Mouse (Mus musculus) MEL (cell line): Measurements from ENCODE around the gene Gm3045. TPM values are rescaled to one million over a fixed set of nuclear protein-coding genes. Genes with fewer than 3 reads are reported as not detected.

Experiments
- DNase-seq: peaks from one replicate; pipeline ENCODE4 v3.0.0; 2011; ENCODE audit warnings: low read depth, low spot score
- H3K27ac ChIP-seq: 2 replicates; pipeline ENCODE4 v1.5.1; 2012; ENCODE audit warnings: low read depth, mild to moderate bottlenecking, control low read depth, low read length, moderate library complexity; ENCODE audit not compliant: control insufficient read depth
- H3K27me3 ChIP-seq, 2 experiments: fragments of 150-350 bp in 1 of 2; sonication (generic) in 1 of 2; 2 replicates each; pipeline ENCODE4 v1.6.1; 2012; ENCODE audit warnings: low read length in 2 of 2, mild to moderate bottlenecking in 2 of 2, improper control_type of control experiment in 1 of 2, moderate library complexity in 1 of 2; ENCODE audit not compliant: insufficient read depth in 2 of 2, control insufficient read depth in 1 of 2
- H3K36me3 ChIP-seq, 2 experiments: 2 replicates each; pipeline ENCODE4 v1.6.1; 2012 to 2014; ENCODE audit warnings: low read length in 2 of 2, improper control_type of control experiment in 1 of 2, inconsistent platforms in 1 of 2, mild to moderate bottlenecking in 1 of 2; ENCODE audit not compliant: insufficient read depth in 2 of 2, control insufficient read depth in 1 of 2
- H3K4me1 ChIP-seq, 2 experiments: fragments of 150-350 bp in 1 of 2; sonication (generic) in 1 of 2; 2 replicates each; pipeline ENCODE4 v1.6.1; 2012; ENCODE audit warnings: low read length in 2 of 2, improper control_type of control experiment in 1 of 2, mild to moderate bottlenecking in 1 of 2; ENCODE audit not compliant: insufficient read depth in 2 of 2, control insufficient read depth in 1 of 2
- H3K4me3 ChIP-seq, 2 experiments: fragments of 150-350 bp in 1 of 2; sonication (generic) in 1 of 2; 2 replicates each; pipeline ENCODE4 v1.5.1; 2012; ENCODE audit warnings: low read depth in 2 of 2, low read length in 2 of 2, mild to moderate bottlenecking in 2 of 2, moderate library complexity in 2 of 2, control low read depth in 1 of 2, improper control_type of control experiment in 1 of 2; ENCODE audit not compliant: control insufficient read depth in 1 of 2, insufficient read depth in 1 of 2
- H3K79me2 ChIP-seq: 2 replicates; pipeline ENCODE4 v1.6.1; 2012; ENCODE audit warnings: mild to moderate bottlenecking, low read length, moderate library complexity; ENCODE audit not compliant: control insufficient read depth, poor library complexity, insufficient read depth
- H3K9ac ChIP-seq: 2 replicates; pipeline ENCODE4 v1.6.1; 2012; ENCODE audit warnings: low read depth, mild to moderate bottlenecking, control low read depth, low read length, moderate library complexity; ENCODE audit not compliant: control insufficient read depth, poor library complexity, severe bottlenecking
- H3K9me3 ChIP-seq: fragments of 150-350 bp; sonication (generic); replicated peaks from 2 replicates; pipeline ENCODE4 v1.6.1; 2012; ENCODE audit warnings: mild to moderate bottlenecking, low read length, improper control_type of control experiment, moderate library complexity; ENCODE audit not compliant: insufficient read depth
- BHLHE40 ChIP-seq: IDR thresholded peaks from 2 replicates; pipeline ENCODE4 v1.6.1; 2012; ENCODE audit warnings: low read depth, mild to moderate bottlenecking, inconsistent platforms, low read length, improper control_type of control experiment, borderline replicate concordance
- CHD1 ChIP-seq: IDR thresholded peaks from 2 replicates; pipeline ENCODE4 v1.6.1; 2012; ENCODE audit warnings: low read depth, mild to moderate bottlenecking, inconsistent platforms, low read length, improper control_type of control experiment
- CHD2 ChIP-seq: IDR thresholded peaks from 2 replicates; pipeline ENCODE4 v1.6.1; 2011; ENCODE audit warnings: low read length, improper control_type of control experiment
- CTCF ChIP-seq, 3 experiments: IDR thresholded peaks in 2 of 3; conservative IDR thresholded peaks in 1 of 3; 2 replicates each; pipeline ENCODE4 v1.5.1; 2011 to 2012; ENCODE audit warnings: low read length in 3 of 3, low read depth in 2 of 3, mild to moderate bottlenecking in 2 of 3, improper control_type of control experiment in 1 of 3, inconsistent platforms in 1 of 3, mixed read lengths in 1 of 3, moderate library complexity in 1 of 3; ENCODE audit not compliant: control insufficient read depth in 1 of 3, insufficient read depth in 1 of 3, poor library complexity in 1 of 3, severe bottlenecking in 1 of 3
- E2F4 ChIP-seq: IDR thresholded peaks from 2 replicates; pipeline ENCODE4 v1.6.1; 2011; ENCODE audit warnings: low read depth, low read length, improper control_type of control experiment, borderline replicate concordance
- ETS1 ChIP-seq: IDR thresholded peaks from 2 replicates; pipeline ENCODE4 v1.6.1; 2012; ENCODE audit warnings: low read depth, mild to moderate bottlenecking, inconsistent platforms, low read length, improper control_type of control experiment, moderate library complexity
- GABPA ChIP-seq: IDR thresholded peaks from 2 replicates; pipeline ENCODE4 v1.6.1; 2012; ENCODE audit warnings: low read depth, mild to moderate bottlenecking, inconsistent platforms, low read length, improper control_type of control experiment, moderate library complexity
- MAZ ChIP-seq: IDR thresholded peaks from 2 replicates; pipeline ENCODE4 v1.6.1; 2012; ENCODE audit warnings: low read depth, mild to moderate bottlenecking, inconsistent platforms, low read length, improper control_type of control experiment
- MEF2A ChIP-seq: IDR thresholded peaks from 2 replicates; pipeline ENCODE4 v1.6.1; 2014; ENCODE audit warnings: low read depth, mild to moderate bottlenecking, inconsistent platforms, low read length, improper control_type of control experiment; ENCODE audit not compliant: poor library complexity, insufficient replicate concordance, severe bottlenecking; ENCODE audit errors: extremely low read depth
- MXI1 ChIP-seq: IDR thresholded peaks from 2 replicates; pipeline ENCODE4 v1.6.1; 2011; ENCODE audit warnings: mild to moderate bottlenecking, low read depth, low read length, improper control_type of control experiment
- MYC ChIP-seq: IDR thresholded peaks from 2 replicates; pipeline ENCODE4 v1.6.1; 2011; ENCODE audit warnings: low read depth, mild to moderate bottlenecking, low read length, improper control_type of control experiment, moderate library complexity
- POLR2A ChIP-seq, 2 experiments: IDR thresholded peaks; 2 replicates each; pipeline ENCODE4 v1.6.1; 2011 to 2012; ENCODE audit warnings: low read length in 2 of 2, mild to moderate bottlenecking in 2 of 2, control low read depth in 1 of 2, improper control_type of control experiment in 1 of 2, low read depth in 1 of 2, moderate library complexity in 1 of 2; ENCODE audit not compliant: control insufficient read depth in 1 of 2, insufficient read depth in 1 of 2, poor library complexity in 1 of 2
- POLR2AphosphoS2 ChIP-seq: IDR thresholded peaks from 2 replicates; pipeline ENCODE4 v1.6.1; 2011; ENCODE audit warnings: low read length, improper control_type of control experiment
- RAD21 ChIP-seq: IDR thresholded peaks from 2 replicates; pipeline ENCODE4 v1.6.1; 2011; ENCODE audit warnings: mild to moderate bottlenecking, low read depth, low read length, improper control_type of control experiment
- SIN3A ChIP-seq: IDR thresholded peaks from 2 replicates; pipeline ENCODE4 v1.6.1; 2012; ENCODE audit warnings: low read length, improper control_type of control experiment, inconsistent platforms
- TAL1 ChIP-seq: IDR thresholded peaks from 2 replicates; pipeline ENCODE4 v1.6.1; 2012; ENCODE audit warnings: mild to moderate bottlenecking, inconsistent platforms, low read length, moderate library complexity, mixed read lengths
- ZKSCAN1 ChIP-seq: IDR thresholded peaks from 2 replicates; pipeline ENCODE4 v1.6.1; 2012; ENCODE audit warnings: low read depth, mild to moderate bottlenecking, inconsistent platforms, low read length, improper control_type of control experiment, moderate library complexity
- ZNF384 ChIP-seq: IDR thresholded peaks from 2 replicates; pipeline ENCODE4 v1.6.1; 2012; ENCODE audit warnings: low read depth, mild to moderate bottlenecking, inconsistent platforms, low read length, improper control_type of control experiment
- polyA plus RNA-seq, 2 experiments: library from polyadenylated mRNA; stranded (reverse) in 1 of 2; unstranded in 1 of 2; fragments of >175 nt in 1 of 2; fragments of >200 nt in 1 of 2; gene quantifications; 2 replicates each; pipeline versions ENCODE4 v1.2.1 to v1.2.4; 2012; ENCODE audit warnings: low replicate concordance in 2 of 2, low read depth in 1 of 2; ENCODE audit not compliant: insufficient read length in 2 of 2, insufficient read depth in 1 of 2, missing spikeins in 1 of 2
- total RNA-seq: library from RNA; depleted of rRNA; stranded (reverse); fragments of 300-350 nt; gene quantifications from 2 replicates; pipeline ENCODE4 v1.2.3, GENCODE M21; 2012

Gm3045 gene
- total and polyA plus RNA-seq, 3 experiments = not detected

DNA sequence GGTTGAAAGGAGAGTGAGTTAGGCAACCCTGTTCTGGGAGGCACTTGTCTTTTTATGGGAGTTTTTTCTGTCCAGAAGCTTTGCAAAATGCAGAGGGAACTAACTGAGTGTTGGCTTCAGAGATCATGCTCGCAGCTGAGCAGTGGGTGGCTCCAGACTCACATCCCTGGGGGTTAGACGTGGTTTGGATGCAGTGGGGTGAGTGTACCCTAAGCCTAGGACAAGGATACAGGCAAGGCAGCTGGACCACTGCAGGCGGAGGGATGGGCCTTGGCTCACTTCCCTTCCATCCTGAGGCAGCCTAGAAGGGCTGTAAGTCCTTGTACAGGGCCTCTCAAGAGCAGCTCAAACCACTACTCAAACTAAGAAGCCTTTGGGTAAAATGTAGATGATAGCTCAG, 43.0 kb upstream of the Gm3045 start:
- H3K4me3 ChIP-seq = no peak overlapping the region
- TF ChIP-seq MXI1 = no peak
- no peak for TF ChIP-seq SIN3A
- TF ChIP-seq RAD21 = no peak
- no peak for TF ChIP-seq TAL1
- no peak for TF ChIP-seq CHD1
- TF ChIP-seq ZKSCAN1 = no peak
- TF ChIP-seq CHD2 = no peak
- TF ChIP-seq MEF2A = no peak
- H3K27me3 ChIP-seq = no peaks in the 10 kb centered on the region

DNA sequence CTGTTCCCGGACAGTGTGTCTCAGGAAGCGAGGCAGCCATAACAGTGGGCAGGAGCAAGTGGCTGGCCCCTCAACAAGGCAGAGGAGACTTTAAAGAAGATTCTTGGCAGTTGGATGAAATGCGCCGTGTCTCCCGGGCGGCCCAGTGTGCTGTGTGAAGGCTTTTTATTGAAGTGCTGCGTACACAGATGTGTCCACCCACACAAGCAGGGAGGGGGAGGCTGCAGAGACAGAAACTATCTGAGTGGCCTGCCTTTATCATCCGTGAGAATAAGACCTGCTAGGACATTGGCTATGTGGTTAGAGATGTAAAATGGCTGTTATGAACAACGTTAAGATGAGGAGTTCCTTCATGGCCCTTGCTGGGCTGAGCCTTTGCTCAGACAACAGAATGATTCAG, 40.0 kb upstream of the Gm3045 start:
- no peaks in the 10 kb centered on the region for H3K36me3 ChIP-seq
- no peaks in the 10 kb centered on the region for H3K9me3 ChIP-seq
- no peaks in the 10 kb centered on the region for H3K27me3 ChIP-seq
- no peak overlapping the region for H3K9ac ChIP-seq
- no peaks in the 10 kb centered on the region for H3K79me2 ChIP-seq
- TF ChIP-seq POLR2A (IDR thresholded peaks at IDR 0.05; ENCODE audit: control insufficient read depth in 1 of 2, insufficient read depth in 1 of 2, low read depth in 1 of 2, low read length in 2 of 2, poor library complexity in 1 of 2) (no peak), CTCF (IDR thresholded peaks at IDR 0.05 in 2 of 3, conservative IDR thresholded peaks at IDR 0.05 in 1 of 3; ENCODE audit: control insufficient read depth in 1 of 3, insufficient read depth in 1 of 3, low read depth in 2 of 3, low read length in 3 of 3, poor library complexity in 1 of 3, severe bottlenecking in 1 of 3) (no peak), MYC (no peak), GABPA (no peak), ETS1 (no peak), BHLHE40 (no peak), ZKSCAN1 (no peak), MAZ (no peak), SIN3A (no peak), POLR2AphosphoS2 (no peak), ZNF384 (no peak), CHD2 (no peak), E2F4 (no peak)
- H3K27ac ChIP-seq = no peak overlapping the region
- no peak overlapping the region for H3K4me3 ChIP-seq
- no peaks in the 10 kb centered on the region for H3K4me1 ChIP-seq
- DNase-seq = no peak

More for the DNA sequence above, 43.0 kb upstream of the Gm3045 start:
- no peaks in the 10 kb centered on the region for H3K36me3 ChIP-seq
- H3K79me2 ChIP-seq = no peaks in the 10 kb centered on the region
- no peak for DNase-seq
- H3K27ac ChIP-seq = no peak overlapping the region
- no peaks in the 10 kb centered on the region for H3K9me3 ChIP-seq
- H3K9ac ChIP-seq = no peak overlapping the region
- no peaks in the 10 kb centered on the region for H3K4me1 ChIP-seq
